Mouse (Mus musculus) left cerebral cortex, postnatal 36 days (tissue): ENCODE measurements around the gene Kank1. TPM values are rescaled to one million over a fixed set of nuclear protein-coding genes. Genes with fewer than 3 reads are reported as not detected.

Experiments used
- DNase-seq, 2 experiments: peaks; one replicate each; pipeline ENCODE4 v3.0.0; 2021 to 2022; ENCODE audit warnings: low spot score in 2 of 2, mixed read lengths in 1 of 2
- intact Hi-C: fragments of 180-260 bp; cut with DNase I; formaldehyde crosslinking; loops from one replicate; pipeline ENCODE4 v1.15.1; 2025
- total RNA-seq, 2 experiments: library from RNA; stranded (reverse); gene quantifications; 2 replicates each; pipeline ENCODE4 v1.2.3; 2021

Kank1 gene
- total RNA-seq, 2 experiments from 2014 or later = 17.5 to 17.9 TPM

GRCm38 (mm10) chr19:25423371-25423770 is 186.6 kb downstream of the Kank1 start:
- DNase-seq = no peak
- intact Hi-C loops = no loop called here

- intact Hi-C loops = no loop called here
- DNase-seq = no peak
Observed at GRCm38 (mm10) chr19:25426431-25426830, 189.7 kb downstream of the Kank1 start.

- intact Hi-C loops = no loop called here
- DNase-seq = no peak
Observed at GRCm38 (mm10) chr19:25427886-25428285, 191.1 kb downstream of the Kank1 start.

GRCm38 (mm10) chr19:25428338-25428962 is 191.7 kb downstream of the Kank1 start:
- intact Hi-C loops = no loop called here
- DNase-seq = no peak

- intact Hi-C loops = no loop called here
Observed at GRCm38 (mm10) chr19:25431431-25431830, 194.7 kb downstream of the Kank1 start.

GRCm38 (mm10) chr19:25431909-25432308 is 195.1 kb downstream of the Kank1 start:
- DNase-seq = no peak
- intact Hi-C loops = no loop called here

More at GRCm38 (mm10) chr19:25431431-25431830, 194.7 kb downstream of the Kank1 start:
- DNase-seq = no peak

GRCm38 (mm10) chr19:25433169-25433690 is 196.5 kb downstream of the Kank1 start:
- DNase-seq = no peak
- intact Hi-C loops = no loop called here

GRCm38 (mm10) chr19:25434345-25434744 is 197.6 kb downstream of the Kank1 start:
- intact Hi-C loops = no loop called here
- no peak for DNase-seq

- DNase-seq = no peak
- intact Hi-C loops = no loop called here
Observed at GRCm38 (mm10) chr19:25434795-25435194, 198.0 kb downstream of the Kank1 start.

GRCm38 (mm10) chr19:25435412-25435811 is 198.6 kb downstream of the Kank1 start:
- intact Hi-C loops = no loop called here
- DNase-seq = no peak

GRCm38 (mm10) chr19:25436175-25436574 is 199.4 kb downstream of the Kank1 start:
- DNase-seq = no peak
- intact Hi-C loops = no loop called here

- intact Hi-C loops = no loop called here
- DNase-seq = no peak
Observed at GRCm38 (mm10) chr19:25436789-25437650, 200.2 kb downstream of the Kank1 start.

- no peak for DNase-seq
- intact Hi-C loops = no loop called here
Observed at GRCm38 (mm10) chr19:25438246-25438645, 201.5 kb downstream of the Kank1 start.

GRCm38 (mm10) chr19:25439807-25440206 is 203.0 kb downstream of the Kank1 start:
- DNase-seq = no peak

GRCm38 (mm10) chr19:25440736-25441135 is 204.0 kb downstream of the Kank1 start:
- intact Hi-C loops = loop anchor here (10.0 kb wide), 1 partner anchor 336 kb away; no protein-coding TSS in a partner anchor
- no peak for DNase-seq

More at GRCm38 (mm10) chr19:25439807-25440206, 203.0 kb downstream of the Kank1 start:
- intact Hi-C loops = loop anchor here (10.0 kb wide), 1 partner anchor 335 kb away; no protein-coding TSS in a partner anchor

- intact Hi-C loops = loop anchor here (1.0 to 10.0 kb wide), 2 partner anchors 104 to 340 kb away; no protein-coding TSS in a partner anchor
- peak; percentile 24 to 65 for DNase-seq
Observed at GRCm38 (mm10) chr19:25445054-25445453, 208.3 kb downstream of the Kank1 start.

- intact Hi-C loops = loop anchor here (1.0 to 10.0 kb wide), 2 partner anchors 105 to 341 kb away; no protein-coding TSS in a partner anchor
- DNase-seq = no peak
Observed at GRCm38 (mm10) chr19:25445842-25446241, 209.1 kb downstream of the Kank1 start.

- intact Hi-C loops = loop anchor here (10.0 kb wide), 1 partner anchor 342 kb away; no protein-coding TSS in a partner anchor
- no peak for DNase-seq
Observed at GRCm38 (mm10) chr19:25446683-25447082, 209.9 kb downstream of the Kank1 start.

- intact Hi-C loops = loop anchor here (10.0 kb wide), 1 partner anchor 343 kb away; no protein-coding TSS in a partner anchor
- no peak for DNase-seq
Observed at GRCm38 (mm10) chr19:25447373-25447772, 210.6 kb downstream of the Kank1 start.
